Mouse (Mus musculus): ENCODE results near the gene Rara.

Rara gene

DNA sequence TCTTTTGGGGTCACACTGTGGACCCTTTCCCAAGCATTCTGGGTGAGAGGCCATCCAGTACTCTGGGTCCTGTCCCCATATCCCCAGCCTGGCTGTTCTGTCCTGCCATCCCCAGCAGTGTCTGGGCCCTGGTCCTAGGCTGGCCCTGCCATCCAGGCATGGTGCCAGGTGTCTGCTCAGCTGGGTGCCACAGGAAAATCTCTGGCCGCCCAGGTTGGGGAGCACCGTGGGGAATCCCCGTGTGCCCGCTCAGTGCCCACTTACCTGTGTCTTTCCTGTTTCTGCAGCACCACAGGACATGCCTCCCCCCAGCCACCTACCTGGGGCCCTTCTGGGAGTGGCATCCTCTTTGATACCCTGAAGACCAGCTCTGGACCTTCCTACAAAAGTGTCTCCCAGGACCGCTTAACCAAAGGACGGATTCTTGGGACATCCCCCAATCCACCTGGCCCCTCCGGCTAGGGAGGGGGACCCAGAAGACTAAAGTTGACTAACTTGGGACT lies 22.4 kb downstream of the Rara start:
- TF ChIP-seq NANOG (IDR thresholded peaks at IDR 0.05; ENCODE audit: borderline replicate concordance, low read length): no peak
- no peak for TF ChIP-seq POU5F1 (IDR thresholded peaks at IDR 0.05; ENCODE audit: borderline replicate concordance, low read length)
- no peak for TF ChIP-seq CTCF (conservative IDR thresholded peaks at IDR 0.05; ENCODE audit: low read length)
- Histone ChIP-seq H3K27me3 (ENCODE audit: insufficient read depth, low read length) (no peaks in the 10 kb centered on the region), H3K9me3 (ENCODE audit: low read length) (no peaks in the 10 kb centered on the region), H3K4me3 (replicated peaks; ENCODE audit: low read length) (peak overlapping the region; percentile 17; the same call in 1 of the 2 replicates), H3K4me1 (replicated peaks; ENCODE audit: low read depth, low read length) (peaks cover 86% of the 10 kb centered on the region), H3K36me3 (ENCODE audit: insufficient read depth, low read length) (peaks cover 57% of the 10 kb centered on the region)

DNA sequence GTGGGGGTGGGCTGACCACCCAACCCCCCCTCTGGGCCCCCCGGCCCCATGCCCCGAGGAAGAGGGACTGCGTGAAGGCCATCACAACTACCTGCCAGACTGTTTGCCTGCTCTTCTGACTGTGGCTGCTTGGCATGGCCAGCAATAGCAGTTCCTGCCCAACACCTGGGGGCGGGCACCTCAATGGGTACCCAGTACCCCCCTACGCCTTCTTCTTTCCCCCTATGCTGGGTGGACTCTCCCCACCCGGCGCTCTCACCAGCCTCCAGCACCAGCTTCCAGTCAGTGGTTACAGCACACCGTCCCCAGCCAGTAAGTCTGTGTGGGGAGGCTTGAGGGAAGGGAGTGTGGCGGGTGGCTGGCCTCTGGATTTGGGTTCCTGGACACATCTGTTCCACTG lies 22.9 kb downstream of the Rara start:
- Histone ChIP-seq H3K9me3 (ENCODE audit: low read length) (no peaks in the 10 kb centered on the region), H3K4me1 (replicated peaks; ENCODE audit: low read depth, low read length) (peaks cover 88% of the 10 kb centered on the region), H3K36me3 (ENCODE audit: insufficient read depth, low read length) (peaks cover 57% of the 10 kb centered on the region), H3K4me3 (replicated peaks; ENCODE audit: low read length) (no peak overlapping the region), H3K27me3 (ENCODE audit: insufficient read depth, low read length) (no peaks in the 10 kb centered on the region)
- TF ChIP-seq NANOG (IDR thresholded peaks at IDR 0.05; ENCODE audit: borderline replicate concordance, low read length): no peak
- no peak for TF ChIP-seq CTCF (conservative IDR thresholded peaks at IDR 0.05; ENCODE audit: low read length)
- TF ChIP-seq POU5F1 (IDR thresholded peaks at IDR 0.05; ENCODE audit: borderline replicate concordance, low read length): no peak

DNA sequence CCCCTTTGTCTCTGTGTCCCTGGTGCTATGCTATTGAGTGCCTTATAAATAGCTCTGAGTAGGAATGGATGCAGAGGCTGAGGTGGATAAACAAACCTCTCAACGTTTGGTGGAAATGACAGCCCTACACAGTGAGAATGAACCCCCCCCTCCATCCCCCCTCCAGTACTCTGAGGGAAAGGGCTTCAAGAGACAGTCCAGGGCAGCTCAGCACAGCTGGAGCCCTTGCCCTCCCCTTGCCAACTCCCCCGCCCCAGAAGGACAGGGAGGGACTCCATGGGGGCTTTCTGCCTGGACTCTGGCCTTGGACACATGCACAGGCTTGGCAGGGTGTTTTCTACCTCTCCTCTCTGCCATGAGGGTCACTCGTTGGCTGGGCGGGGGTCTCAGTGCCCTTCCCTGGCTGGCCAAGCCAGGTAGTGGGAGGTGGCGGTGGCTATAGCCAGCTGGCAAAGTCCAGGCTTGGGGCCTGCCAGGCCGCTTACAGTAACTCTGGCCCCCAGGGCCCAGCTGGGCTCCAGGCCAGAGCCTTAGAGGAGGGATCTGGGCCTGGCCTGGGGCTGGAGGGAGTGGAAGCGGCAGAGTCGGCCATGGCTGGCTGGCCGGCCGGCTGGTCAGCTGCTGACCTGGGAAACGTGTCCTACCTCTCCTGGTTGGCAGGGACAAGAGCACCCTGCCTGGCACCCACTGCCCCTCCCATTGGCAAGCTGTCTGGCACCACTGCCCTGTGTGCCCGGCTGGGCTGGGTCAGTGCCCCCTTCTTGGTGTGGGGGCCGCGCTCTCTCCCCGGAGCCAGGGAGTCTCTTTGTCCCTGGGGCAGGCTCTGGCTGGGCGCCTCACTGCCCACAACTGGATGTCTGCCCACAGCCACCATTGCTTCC lies 23.6 kb downstream of the Rara start:
- H3K9me3 ChIP-seq (ENCODE audit: low read length): no peaks in the 10 kb centered on the region
- H3K4me1 ChIP-seq (replicated peaks; ENCODE audit: low read depth, low read length): peaks cover 87% of the 10 kb centered on the region
- H3K36me3 ChIP-seq (ENCODE audit: insufficient read depth, low read length): peaks cover 50% of the 10 kb centered on the region
- TF ChIP-seq NANOG (IDR thresholded peaks at IDR 0.05; ENCODE audit: borderline replicate concordance, low read length) (no peak), POU5F1 (IDR thresholded peaks at IDR 0.05; ENCODE audit: borderline replicate concordance, low read length) (no peak), CTCF (conservative IDR thresholded peaks at IDR 0.05; ENCODE audit: low read length) (no peak)
- no peaks in the 10 kb centered on the region for H3K27me3 ChIP-seq (ENCODE audit: insufficient read depth, low read length)
- peak overlapping the region; percentile 50 for H3K4me3 ChIP-seq (replicated peaks; ENCODE audit: low read length)

DNA sequence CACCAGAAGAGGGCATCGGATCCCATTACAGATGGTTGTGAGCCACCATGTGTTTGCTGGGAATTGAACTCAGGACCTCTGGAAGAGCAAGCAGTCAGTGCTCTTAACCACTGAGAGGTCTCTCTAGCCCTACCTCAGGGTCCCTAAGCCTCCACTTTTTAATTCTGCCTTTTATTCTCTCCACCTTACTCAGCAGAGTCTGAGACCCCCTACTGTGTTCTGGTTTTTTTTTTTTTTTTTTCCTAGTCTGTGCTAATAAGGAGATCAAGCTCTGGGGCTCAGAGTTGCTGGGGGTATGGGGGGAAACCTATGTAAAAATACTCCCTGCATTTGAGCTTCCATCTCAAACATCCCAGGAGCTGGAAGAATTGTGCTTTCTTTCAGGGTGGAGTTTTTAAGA lies 24.5 kb downstream of the Rara start:
- Histone ChIP-seq H3K27me3 (ENCODE audit: insufficient read depth, low read length) (no peaks in the 10 kb centered on the region), H3K4me3 (replicated peaks; ENCODE audit: low read length) (peak overlapping the region; percentile 49), H3K4me1 (replicated peaks; ENCODE audit: low read depth, low read length) (peaks cover 92% of the 10 kb centered on the region), H3K9me3 (ENCODE audit: low read length) (no peaks in the 10 kb centered on the region), H3K36me3 (ENCODE audit: insufficient read depth, low read length) (peaks cover 55% of the 10 kb centered on the region)
- TF ChIP-seq POU5F1 (IDR thresholded peaks at IDR 0.05; ENCODE audit: borderline replicate concordance, low read length) (no peak), CTCF (conservative IDR thresholded peaks at IDR 0.05; ENCODE audit: low read length) (no peak), NANOG (IDR thresholded peaks at IDR 0.05; ENCODE audit: borderline replicate concordance, low read length) (no peak)

DNA sequence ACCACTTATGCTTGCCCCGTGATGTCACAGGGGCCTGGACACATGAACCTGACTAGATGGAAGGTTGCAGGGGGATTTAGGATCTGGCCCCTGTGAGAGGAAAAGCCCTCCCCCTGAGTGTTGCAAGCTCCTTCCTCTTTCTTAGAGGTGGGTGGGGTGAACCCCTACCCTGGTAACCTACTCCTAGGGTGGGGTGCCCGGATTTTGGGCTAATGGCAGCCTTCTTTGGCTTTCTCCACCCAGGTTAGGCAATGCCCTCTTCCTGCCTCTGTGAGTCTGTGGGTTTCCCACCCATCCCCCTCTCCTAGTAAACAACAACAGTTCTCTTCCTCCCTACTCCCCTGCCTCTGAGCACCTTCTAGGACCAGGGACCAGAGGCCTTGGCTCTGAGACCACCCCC lies 25.1 kb downstream of the Rara start:
- TF ChIP-seq NANOG (IDR thresholded peaks at IDR 0.05; ENCODE audit: borderline replicate concordance, low read length) (no peak), POU5F1 (IDR thresholded peaks at IDR 0.05; ENCODE audit: borderline replicate concordance, low read length) (no peak), CTCF (conservative IDR thresholded peaks at IDR 0.05; ENCODE audit: low read length) (no peak)

DNA sequence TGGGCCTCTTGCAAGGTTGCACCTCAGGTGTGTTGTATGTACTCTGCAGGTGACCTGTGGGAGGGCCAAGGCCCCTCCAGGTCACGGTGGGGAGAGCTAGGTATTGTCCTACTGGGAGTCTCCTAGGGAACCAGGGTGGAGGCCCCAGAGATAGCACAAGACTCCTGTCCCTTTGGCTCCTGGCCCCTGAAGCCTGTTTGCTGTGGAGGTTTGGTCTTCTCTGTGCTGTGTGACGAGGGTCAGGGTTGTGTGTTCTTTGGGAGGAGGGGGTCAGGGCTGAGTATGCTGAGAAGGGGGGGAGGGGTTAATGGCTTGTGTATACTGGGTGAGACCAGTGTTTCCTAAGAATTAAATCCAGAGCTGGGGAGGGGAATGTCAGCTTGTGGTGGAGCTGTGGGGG lies 25.7 kb downstream of the Rara start:
- H3K9me3 ChIP-seq (ENCODE audit: low read length): no peaks in the 10 kb centered on the region
- TF ChIP-seq POU5F1 (IDR thresholded peaks at IDR 0.05; ENCODE audit: borderline replicate concordance, low read length) (no peak), NANOG (IDR thresholded peaks at IDR 0.05; ENCODE audit: borderline replicate concordance, low read length) (no peak), CTCF (conservative IDR thresholded peaks at IDR 0.05; ENCODE audit: low read length) (no peak)
- 0 out of 2 replicates have a peak overlapping the region, but pooled peaks have one; percentile 49 for H3K4me3 ChIP-seq (replicated peaks; ENCODE audit: low read length)
- peaks cover 95% of the 10 kb centered on the region for H3K4me1 ChIP-seq (replicated peaks; ENCODE audit: low read depth, low read length)
- no peaks in the 10 kb centered on the region for H3K27me3 ChIP-seq (ENCODE audit: insufficient read depth, low read length)
- peaks cover 54% of the 10 kb centered on the region for H3K36me3 ChIP-seq (ENCODE audit: insufficient read depth, low read length)

More for the DNA sequence above, 25.1 kb downstream of the Rara start:
- H3K27me3 ChIP-seq (ENCODE audit: insufficient read depth, low read length): no peaks in the 10 kb centered on the region
- H3K4me1 ChIP-seq (replicated peaks; ENCODE audit: low read depth, low read length): peaks cover 94% of the 10 kb centered on the region
- peak overlapping the region; percentile 49 for H3K4me3 ChIP-seq (replicated peaks; ENCODE audit: low read length)
- H3K9me3 ChIP-seq (ENCODE audit: low read length): no peaks in the 10 kb centered on the region
- H3K36me3 ChIP-seq (ENCODE audit: insufficient read depth, low read length): peaks cover 55% of the 10 kb centered on the region

DNA sequence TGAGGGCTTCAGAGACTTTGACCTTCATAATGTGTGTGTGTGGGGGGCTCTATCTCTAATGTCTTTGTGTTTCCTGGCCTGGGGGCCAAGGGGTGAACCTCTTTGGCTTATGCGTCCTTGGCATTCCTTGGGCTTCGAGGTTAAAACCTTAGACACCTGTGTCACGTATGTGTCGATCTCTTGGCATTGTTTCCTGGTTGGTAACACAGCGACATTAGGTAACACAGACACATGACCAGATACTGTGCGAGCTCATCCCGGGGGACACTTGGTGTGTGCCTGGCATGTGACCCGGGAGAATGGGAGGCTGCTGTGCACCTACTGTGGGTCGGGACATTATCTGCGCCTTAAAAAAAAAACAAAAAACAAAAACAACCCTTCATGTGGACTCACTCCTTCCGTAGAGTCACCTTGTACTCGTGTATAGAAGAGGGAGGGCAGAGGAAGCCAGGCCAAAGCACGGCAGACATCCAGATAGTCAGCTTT lies 26.3 kb downstream of the Rara start:
- peaks cover 95% of the 10 kb centered on the region for H3K4me1 ChIP-seq (replicated peaks; ENCODE audit: low read depth, low read length)

DNA sequence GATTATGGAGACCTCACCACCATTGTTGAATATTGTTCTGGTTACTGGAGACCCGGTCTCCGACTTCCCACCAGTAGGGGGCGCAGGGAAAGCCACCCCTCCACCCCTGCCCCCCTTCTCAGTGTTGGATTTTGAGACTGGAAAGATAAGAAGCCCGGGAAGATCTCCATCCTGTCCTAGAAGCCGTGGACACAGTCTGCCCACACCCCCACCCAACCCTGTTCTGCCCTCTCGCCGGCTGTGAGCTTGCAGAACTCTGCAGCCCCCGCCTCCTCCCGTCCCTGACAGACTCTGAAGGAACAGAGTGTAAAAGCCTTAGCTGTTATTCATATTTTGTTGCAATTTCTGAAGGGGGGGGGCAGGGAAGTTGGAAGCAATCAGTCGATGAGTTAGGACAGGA lies 26.8 kb downstream of the Rara start:
- TF ChIP-seq POU5F1 (IDR thresholded peaks at IDR 0.05; ENCODE audit: borderline replicate concordance, low read length) (no peak), NANOG (IDR thresholded peaks at IDR 0.05; ENCODE audit: borderline replicate concordance, low read length) (no peak), CTCF (conservative IDR thresholded peaks at IDR 0.05; ENCODE audit: low read length) (peak; percentile 51)
- H3K27me3 ChIP-seq (ENCODE audit: insufficient read depth, low read length): no peaks in the 10 kb centered on the region
- H3K4me3 ChIP-seq (replicated peaks; ENCODE audit: low read length): peak overlapping the region; percentile 68
- H3K4me1 ChIP-seq (replicated peaks; ENCODE audit: low read depth, low read length): peaks cover 95% of the 10 kb centered on the region
- H3K9me3 ChIP-seq (ENCODE audit: low read length): no peaks in the 10 kb centered on the region
- peaks cover 48% of the 10 kb centered on the region for H3K36me3 ChIP-seq (ENCODE audit: insufficient read depth, low read length)

More for the DNA sequence above, 26.3 kb downstream of the Rara start:
- Histone ChIP-seq H3K4me3 (replicated peaks; ENCODE audit: low read length) (peak overlapping the region; percentile 50), H3K36me3 (ENCODE audit: insufficient read depth, low read length) (peaks cover 53% of the 10 kb centered on the region), H3K9me3 (ENCODE audit: low read length) (no peaks in the 10 kb centered on the region), H3K27me3 (ENCODE audit: insufficient read depth, low read length) (no peaks in the 10 kb centered on the region)
- TF ChIP-seq NANOG (IDR thresholded peaks at IDR 0.05; ENCODE audit: borderline replicate concordance, low read length): no peak
- TF ChIP-seq CTCF (conservative IDR thresholded peaks at IDR 0.05; ENCODE audit: low read length): no peak
- TF ChIP-seq POU5F1 (IDR thresholded peaks at IDR 0.05; ENCODE audit: borderline replicate concordance, low read length): no peak

All from E14TG2a.4 (cell line).